Mouse (Mus musculus): ENCODE measurements around the gene Aldh3b2. TPM values are rescaled to one million over a fixed set of nuclear protein-coding genes. Genes with fewer than 3 reads are reported as not detected.

The Aldh3b2 gene
- polyA plus RNA-seq, 1 experiment from 2014 or later = 0.45 TPM

GRCm38 (mm10) chr19:3990804-3991203 lies 18.7 kb downstream of the Aldh3b2 start:
- H3K27me3 ChIP-seq = 0 out of 2 replicates have a peak, but pooled peaks cover 4% of the 10 kb centered on the region
- 66% methylated on average over 6 of the region's 6 CpGs for WGBS (ENCODE audit: insufficient replicate concordance)
- ATAC-seq (ENCODE audit: low read depth) (no peak), DNase-seq (no peak)
- H3K27ac ChIP-seq = no peak overlapping the region
- H3K36me3 ChIP-seq = peaks cover 4% of the 10 kb centered on the region; the same call in 1 of the 2 replicates
- H3K4me3 ChIP-seq (replicated peaks) = no peak overlapping the region
- no peak overlapping the region for H3K4me2 ChIP-seq
- no peak overlapping the region for H3K9ac ChIP-seq
- H3K4me1 ChIP-seq (replicated peaks) = peaks cover 24% of the 10 kb centered on the region
- no peaks in the 10 kb centered on the region for H3K9me3 ChIP-seq (replicated peaks)

- H3K4me1 ChIP-seq (replicated peaks) = peaks cover 16% of the 10 kb centered on the region
Observed at GRCm38 (mm10) chr19:3991562-3991961, 19.4 kb downstream of the Aldh3b2 start.

GRCm38 (mm10) chr19:3991966-3992365 lies 19.8 kb downstream of the Aldh3b2 start:
- Histone ChIP-seq H3K4me3 (replicated peaks) (no peak overlapping the region), H3K4me1 (replicated peaks) (peaks cover 14% of the 10 kb centered on the region), H3K9ac (no peak overlapping the region), H3K9me3 (replicated peaks) (no peaks in the 10 kb centered on the region), H3K27ac (no peak overlapping the region), H3K4me2 (no peak overlapping the region), H3K27me3 (0 out of 2 replicates have a peak, but pooled peaks cover 4% of the 10 kb centered on the region), H3K36me3 (peaks cover 4% of the 10 kb centered on the region; the same call in 1 of the 2 replicates)
- no peak for ATAC-seq (ENCODE audit: low read depth)
- 67% methylated on average over 3 of the region's 3 CpGs for WGBS (ENCODE audit: insufficient replicate concordance)
- DNase-seq = no peak

More at GRCm38 (mm10) chr19:3991562-3991961, 19.4 kb downstream of the Aldh3b2 start:
- Histone ChIP-seq H3K27me3 (0 out of 2 replicates have a peak, but pooled peaks cover 4% of the 10 kb centered on the region), H3K27ac (no peak overlapping the region), H3K9ac (no peak overlapping the region), H3K4me2 (no peak overlapping the region), H3K36me3 (peaks cover 4% of the 10 kb centered on the region; the same call in 1 of the 2 replicates), H3K9me3 (replicated peaks) (no peaks in the 10 kb centered on the region), H3K4me3 (replicated peaks) (no peak overlapping the region)
- no peak for DNase-seq
- no peak for ATAC-seq (ENCODE audit: low read depth)
- WGBS (ENCODE audit: insufficient replicate concordance) = 83% methylated on average over 3 of the region's 3 CpGs

GRCm38 (mm10) chr19:3992416-3992815 lies 20.3 kb downstream of the Aldh3b2 start, which contains the start of gene Tbx10:
Gene Tbx10 (plus strand): TSS chr19:3992752.
- H3K9me3 ChIP-seq (replicated peaks) = no peaks in the 10 kb centered on the region
- 0 out of 2 replicates have a peak, but pooled peaks cover 4% of the 10 kb centered on the region for H3K27me3 ChIP-seq
- no peak within 1 kb of the TSS for H3K4me2 ChIP-seq
- DNase-seq (no peak), ATAC-seq (ENCODE audit: low read depth) (no peak)
- H3K4me1 ChIP-seq (replicated peaks) = peaks cover 10% of the 10 kb centered on the region; the same call in 1 of the 2 replicates
- WGBS (ENCODE audit: insufficient replicate concordance) = 45% methylated on average over 5 of the region's 5 CpGs
- H3K9ac ChIP-seq = no peak within 1 kb of the TSS
- no peak within 1 kb of the TSS for H3K27ac ChIP-seq
- H3K4me3 ChIP-seq (replicated peaks) = no peak within 1 kb of the TSS
- peaks cover 4% of the 10 kb centered on the region; the same call in 1 of the 2 replicates for H3K36me3 ChIP-seq

- Histone ChIP-seq H3K4me1 (replicated peaks) (peaks cover 23% of the 10 kb centered on the region), H3K9me3 (replicated peaks) (no peaks in the 10 kb centered on the region), H3K4me3 (replicated peaks) (no peak overlapping the region), H3K36me3 (no peaks in the 10 kb centered on the region), H3K27ac (no peak overlapping the region), H3K9ac (no peak overlapping the region), H3K27me3 (0 out of 2 replicates have a peak, but pooled peaks cover 4% of the 10 kb centered on the region), H3K4me2 (no peak overlapping the region)
- WGBS (ENCODE audit: insufficient replicate concordance) = 63% methylated on average over 6 of the region's 6 CpGs
- no peak for DNase-seq
- ATAC-seq (ENCODE audit: low read depth) = no peak
Observed at GRCm38 (mm10) chr19:3994932-3995331, 22.8 kb downstream of the Aldh3b2 start.

GRCm38 (mm10) chr19:3995505-3995904 lies 23.4 kb downstream of the Aldh3b2 start:
- Histone ChIP-seq H3K9ac (no peak overlapping the region), H3K9me3 (replicated peaks) (no peaks in the 10 kb centered on the region), H3K4me3 (replicated peaks) (no peak overlapping the region), H3K27me3 (0 out of 2 replicates have a peak, but pooled peaks cover 4% of the 10 kb centered on the region), H3K4me2 (no peak overlapping the region), H3K36me3 (no peaks in the 10 kb centered on the region), H3K4me1 (replicated peaks) (peaks cover 24% of the 10 kb centered on the region), H3K27ac (no peak overlapping the region)
- DNase-seq (no peak), ATAC-seq (ENCODE audit: low read depth) (no peak)
- 79% methylated on average over 3 of the region's 3 CpGs for WGBS (ENCODE audit: insufficient replicate concordance)

GRCm38 (mm10) chr19:3996106-3996505 lies 24.0 kb downstream of the Aldh3b2 start:
- 0 out of 2 replicates have a peak, but pooled peaks cover 4% of the 10 kb centered on the region for H3K27me3 ChIP-seq
- no peak overlapping the region for H3K27ac ChIP-seq
- no peaks in the 10 kb centered on the region for H3K9me3 ChIP-seq (replicated peaks)
- no peak overlapping the region for H3K9ac ChIP-seq
- no peak for DNase-seq
- no peaks in the 10 kb centered on the region for H3K36me3 ChIP-seq
- no peak for ATAC-seq (ENCODE audit: low read depth)
- H3K4me2 ChIP-seq = no peak overlapping the region
- H3K4me1 ChIP-seq (replicated peaks) = peaks cover 30% of the 10 kb centered on the region
- H3K4me3 ChIP-seq (replicated peaks) = no peak overlapping the region
- 50% methylated on average over 7 of the region's 7 CpGs for WGBS (ENCODE audit: insufficient replicate concordance)

GRCm38 (mm10) chr19:3996747-3997146 lies 24.6 kb downstream of the Aldh3b2 start:
- DNase-seq (no peak), ATAC-seq (ENCODE audit: low read depth) (no peak)
- 0 out of 2 replicates have a peak, but pooled peaks cover 4% of the 10 kb centered on the region for H3K27me3 ChIP-seq
- no peaks in the 10 kb centered on the region for H3K36me3 ChIP-seq
- WGBS (ENCODE audit: insufficient replicate concordance) = 67% methylated on average over 8 of the region's 8 CpGs
- H3K4me2 ChIP-seq = no peak overlapping the region
- no peak overlapping the region for H3K9ac ChIP-seq
- H3K27ac ChIP-seq = no peak overlapping the region
- no peak overlapping the region for H3K4me3 ChIP-seq (replicated peaks)
- H3K4me1 ChIP-seq (replicated peaks) = peaks cover 36% of the 10 kb centered on the region
- no peaks in the 10 kb centered on the region for H3K9me3 ChIP-seq (replicated peaks)

GRCm38 (mm10) chr19:3997231-3997630 lies 25.1 kb downstream of the Aldh3b2 start:
- ATAC-seq (ENCODE audit: low read depth) (no peak), DNase-seq (no peak)
- no peak overlapping the region for H3K27ac ChIP-seq
- WGBS (ENCODE audit: insufficient replicate concordance) = 52% methylated on average over 8 of the region's 8 CpGs
- H3K4me2 ChIP-seq = no peak overlapping the region
- no peaks in the 10 kb centered on the region for H3K36me3 ChIP-seq
- H3K9me3 ChIP-seq (replicated peaks) = no peaks in the 10 kb centered on the region
- H3K4me3 ChIP-seq (replicated peaks) = no peak overlapping the region
- H3K4me1 ChIP-seq (replicated peaks) = peaks cover 40% of the 10 kb centered on the region
- 0 out of 2 replicates have a peak, but pooled peaks cover 3% of the 10 kb centered on the region for H3K27me3 ChIP-seq
- H3K9ac ChIP-seq = no peak overlapping the region

GRCm38 (mm10) chr19:3998335-3998734 lies 26.2 kb downstream of the Aldh3b2 start:
- ATAC-seq (ENCODE audit: low read depth) = no peak
- Histone ChIP-seq H3K4me2 (no peak overlapping the region), H3K27ac (no peak overlapping the region), H3K4me3 (replicated peaks) (no peak overlapping the region), H3K9ac (no peak overlapping the region), H3K36me3 (no peaks in the 10 kb centered on the region), H3K27me3 (no peaks in the 10 kb centered on the region), H3K4me1 (replicated peaks) (peaks cover 38% of the 10 kb centered on the region), H3K9me3 (replicated peaks) (no peaks in the 10 kb centered on the region)
- 65% methylated on average over 8 of the region's 8 CpGs for WGBS (ENCODE audit: insufficient replicate concordance)
- no peak for DNase-seq

GRCm38 (mm10) chr19:3999121-3999730 lies 27.1 kb downstream of the Aldh3b2 start:
- Histone ChIP-seq H3K27me3 (no peaks in the 10 kb centered on the region), H3K4me1 (replicated peaks) (peaks cover 38% of the 10 kb centered on the region), H3K9me3 (replicated peaks) (no peaks in the 10 kb centered on the region), H3K36me3 (0 out of 2 replicates have a peak, but pooled peaks cover under 1% of the 10 kb centered on the region), H3K9ac (peak overlapping the region; percentile 60), H3K4me2 (peak overlapping the region; percentile 90), H3K27ac (0 out of 2 replicates have a peak overlapping the region, but pooled peaks have one; percentile 64), H3K4me3 (replicated peaks) (peak overlapping the region; percentile 81)
- 70% methylated on average over 9 of the region's 9 CpGs for WGBS (ENCODE audit: insufficient replicate concordance)
- no peak for DNase-seq
- no peak for ATAC-seq (ENCODE audit: low read depth)
